Mouse (Mus musculus) limb, embryonic 13.5 days (tissue): ENCODE measurements around the gene Prrx2. TPM values are rescaled to one million over a fixed set of nuclear protein-coding genes. Genes with fewer than 3 reads are reported as not detected.

ENCODE experiments used
- polyA plus RNA-seq: library from polyadenylated mRNA; unstranded; fragments of >200 nt; fragmentation: Nextera tagmentation; extraction: Ambion mirVana; gene quantifications from 2 replicates; pipeline ENCODE4 v1.2.1, GENCODE M21; 2015

Prrx2 gene
- polyA plus RNA-seq, 1 experiment from 2014 or later, result 93.6 TPM

Other genes starting within 250 kb of the Prrx2 start
- 1.6 and 1.9 TPM in 2 replicates for gene Cstad, start 239.9 kb upstream of the Prrx2 start, polyA plus RNA-seq
- 3.2 and 3.4 TPM in 2 replicates for gene 1700001O22Rik, start 31.3 kb upstream of the Prrx2 start, polyA plus RNA-seq
- 98.1 and 104 TPM in 2 replicates for gene Ntmt1, start 27.1 kb upstream of the Prrx2 start, polyA plus RNA-seq
- gene Asb6, start 4.6 kb upstream of the Prrx2 start, polyA plus RNA-seq, result 38.7 and 39.2 TPM in 2 replicates
- gene Ptges, start 94.9 kb downstream of the Prrx2 start, polyA plus RNA-seq, result 14.1 and 16.4 TPM in 2 replicates
- gene Tor1b, start 118.0 kb downstream of the Prrx2 start, polyA plus RNA-seq, result 33.0 and 33.5 TPM in 2 replicates
- 82.7 and 91.4 TPM in 2 replicates for gene Tor1a, start 133.0 kb downstream of the Prrx2 start, polyA plus RNA-seq
- gene BC005624, start 147.2 kb downstream of the Prrx2 start, polyA plus RNA-seq, result 59.7 and 59.9 TPM in 2 replicates
- gene Usp20, start 147.3 kb downstream of the Prrx2 start, polyA plus RNA-seq, result 21.6 and 22.9 TPM in 2 replicates